Mouse (Mus musculus) bone marrow macrophage, adult 2 months (primary cell): ENCODE results near the gene Arhgap4. TPM values are rescaled to one million over a fixed set of nuclear protein-coding genes. Genes with fewer than 3 reads are reported as not detected.

ENCODE experiments used
- H3K27ac ChIP-seq: 2 replicates; pipeline ENCODE4 v1.5.1; 2012; ENCODE audit warnings: low read depth, low read length; ENCODE audit not compliant: insufficient read depth
- H3K4me1 ChIP-seq: 2 replicates; pipeline ENCODE4 v1.6.1; 2012; ENCODE audit warnings: low read length; ENCODE audit not compliant: control insufficient read depth, insufficient read depth
- H3K4me3 ChIP-seq: 2 replicates; pipeline ENCODE4 v1.5.1; 2012; ENCODE audit warnings: mild to moderate bottlenecking, low read length, moderate library complexity; ENCODE audit not compliant: insufficient read depth
- CTCF ChIP-seq: IDR thresholded peaks from 2 replicates; pipeline ENCODE4 v1.5.1; 2012; ENCODE audit warnings: low read depth, mild to moderate bottlenecking, low read length, moderate library complexity
- POLR2A ChIP-seq: IDR thresholded peaks from 2 replicates; pipeline ENCODE4 v1.6.1; 2012; ENCODE audit warnings: mild to moderate bottlenecking, low read depth, low read length, borderline replicate concordance
- polyA plus RNA-seq: library from polyadenylated mRNA; stranded (reverse); fragments of >200 nt; gene quantifications from 2 replicates; pipeline ENCODE4 v1.2.4, GENCODE M21; 2012; ENCODE audit not compliant: missing spikeins, insufficient read depth, insufficient read length

Gene Arhgap4
- polyA plus RNA-seq: 102 and 106 TPM in 2 replicates

GRCm38 (mm10) chrX:73921823-73922549, at the start of gene Arhgap4, which contains the start of gene Naa10:
Arhgap4 (minus strand) TSS chrX:73921870.
Naa10 (minus strand) TSS chrX:73921944.
- peaks cover 14% of the 10 kb centered on the region for H3K4me1 ChIP-seq
- TF ChIP-seq CTCF: no peak
- no peak for TF ChIP-seq POLR2A
- peak within 1 kb of the TSS; percentile 69 for H3K27ac ChIP-seq
- peak within 1 kb of the TSS; percentile 89 for H3K4me3 ChIP-seq

- H3K27ac ChIP-seq: no peak overlapping the region
Measured at GRCm38 (mm10) chrX:73970781-73971180, 49.1 kb upstream of the Arhgap4 start.

GRCm38 (mm10) chrX:73969729-73970128, 48.1 kb upstream of the Arhgap4 start:
- TF ChIP-seq CTCF: no peak
- TF ChIP-seq POLR2A: no peak
- H3K4me3 ChIP-seq: no peak overlapping the region
- H3K27ac ChIP-seq: no peak overlapping the region
- no peaks in the 10 kb centered on the region for H3K4me1 ChIP-seq

More at GRCm38 (mm10) chrX:73970781-73971180, 49.1 kb upstream of the Arhgap4 start:
- Histone ChIP-seq H3K4me3 (no peak overlapping the region), H3K4me1 (no peaks in the 10 kb centered on the region)
- TF ChIP-seq POLR2A (no peak), CTCF (no peak)

- TF ChIP-seq CTCF (no peak), POLR2A (no peak)
- Histone ChIP-seq H3K27ac (no peak overlapping the region), H3K4me3 (no peak overlapping the region), H3K4me1 (peaks cover under 1% of the 10 kb centered on the region; the same call in 1 of the 2 replicates)
Measured at GRCm38 (mm10) chrX:73969167-73969566, 47.5 kb upstream of the Arhgap4 start.

GRCm38 (mm10) chrX:73967177-73968075, 45.8 kb upstream of the Arhgap4 start:
- Histone ChIP-seq H3K4me3 (peak overlapping the region; percentile 94), H3K27ac (peak overlapping the region; percentile 99), H3K4me1 (peaks cover 10% of the 10 kb centered on the region)
- TF ChIP-seq CTCF (no peak), POLR2A (no peak)

GRCm38 (mm10) chrX:73966248-73967176, 44.8 kb upstream of the Arhgap4 start, which contains the start of gene Hcfc1:
Hcfc1 (minus strand) TSS chrX:73966357.
- H3K4me1 ChIP-seq: peaks cover 18% of the 10 kb centered on the region
- peak within 1 kb of the TSS; percentile 94 for H3K4me3 ChIP-seq
- TF ChIP-seq CTCF (no peak), POLR2A (no peak)
- peak within 1 kb of the TSS; percentile 99 for H3K27ac ChIP-seq

GRCm38 (mm10) chrX:73965307-73965706, 43.6 kb upstream of the Arhgap4 start:
- TF ChIP-seq CTCF: no peak
- TF ChIP-seq POLR2A: no peak
- peaks cover 27% of the 10 kb centered on the region for H3K4me1 ChIP-seq

GRCm38 (mm10) chrX:73964363-73964762, 42.7 kb upstream of the Arhgap4 start:
- Histone ChIP-seq H3K4me3 (peak overlapping the region; percentile 94), H3K4me1 (peaks cover 29% of the 10 kb centered on the region), H3K27ac (peak overlapping the region; percentile 99)
- no peak for TF ChIP-seq CTCF
- no peak for TF ChIP-seq POLR2A

More at GRCm38 (mm10) chrX:73965307-73965706, 43.6 kb upstream of the Arhgap4 start:
- Histone ChIP-seq H3K4me3 (peak overlapping the region; percentile 94), H3K27ac (peak overlapping the region; percentile 99)

GRCm38 (mm10) chrX:73954988-73955387, 33.3 kb upstream of the Arhgap4 start:
- Histone ChIP-seq H3K4me3 (no peak overlapping the region), H3K27ac (no peak overlapping the region), H3K4me1 (no peaks in the 10 kb centered on the region)
- no peak for TF ChIP-seq POLR2A
- TF ChIP-seq CTCF: no peak
